ENCODE assay signal across 33 mouse cellular contexts in genomic region chr8:78230721-78231120, GRCm38 (mm10). TPM values are rescaled to one million over a fixed set of nuclear protein-coding genes. Genes with fewer than 3 reads are reported as not detected.
DNase-seq lines count a peak whose midpoint lies in the region; ATAC-seq and TF ChIP-seq lines count a peak whose summit lies in the region.
"Had no signal": no experiment of that assay in that cellular context is flagged by ENCODE, and none has a peak within 500 bp of the region (broad histone marks: within the 10 kb centered on the region; RNA-seq: fewer than 3 reads in every experiment).

No protein-coding gene starts in this region.

- no peak overlapping the region for H3K4me2 ChIP-seq in embryonic facial prominence, embryonic 14.5 days (ENCODE audit: low read depth, low read length)
- no peak overlapping the region for H3K4me2 ChIP-seq in midbrain, embryonic 12.5 days (replicated peaks)
- no peak overlapping the region for H3K4me2 ChIP-seq in midbrain, embryonic 15.5 days
- H3K4me2 ChIP-seq: embryonic facial prominence, embryonic 12.5 days; heart, embryonic 11.5 days; hindbrain, embryonic 15.5 days; kidney, embryonic 15.5 days; limb, embryonic 12.5 days; liver, embryonic 11.5 days; lung, embryonic 15.5 days had no signal

- no peak overlapping the region for H3K4me3 ChIP-seq in embryonic facial prominence, embryonic 14.5 days (ENCODE audit: low read depth, low read length)
- no peak overlapping the region for H3K4me3 ChIP-seq in embryonic facial prominence, embryonic 10.5 days
- no peak overlapping the region for H3K4me3 ChIP-seq in midbrain, embryonic 12.5 days
- no peak overlapping the region for H3K4me3 ChIP-seq in midbrain, embryonic 15.5 days
- H3K4me3 ChIP-seq: embryonic facial prominence, embryonic 12.5 days; forebrain, embryonic 10.5 days; gastrocnemius, adult 2 months; hindbrain, embryonic 15.5 days; kidney, embryonic 15.5 days; limb, embryonic 12.5 days; lung, embryonic 15.5 days had no signal

- 42% methylated on average over 2 of the region's 2 CpGs for WGBS in embryonic facial prominence, embryonic 14.5 days
- WGBS in embryonic facial prominence, embryonic 10.5 days: 66% methylated on average over 2 of the region's 2 CpGs
- WGBS in midbrain, embryonic 12.5 days: 36% methylated on average over 2 of the region's 2 CpGs
- 40% methylated on average over 2 of the region's 2 CpGs for WGBS in midbrain, embryonic 15.5 days

- H3K4me1 ChIP-seq in embryonic facial prominence, embryonic 14.5 days (ENCODE audit: control insufficient read depth, insufficient read depth, low read length): peaks cover 10% of the 10 kb centered on the region; the same call in 1 of the 2 replicates
- H3K4me1 ChIP-seq in embryonic facial prominence, embryonic 10.5 days: no peaks in the 10 kb centered on the region
- H3K4me1 ChIP-seq in midbrain, embryonic 12.5 days: peaks cover 11% of the 10 kb centered on the region
- H3K4me1 ChIP-seq in midbrain, embryonic 15.5 days: no peaks in the 10 kb centered on the region
- H3K4me1 ChIP-seq: embryonic facial prominence, embryonic 12.5 days; kidney, embryonic 15.5 days; limb, embryonic 12.5 days; lung, embryonic 15.5 days had no signal

- DNase-seq in embryonic facial prominence, embryonic 14.5 days (ENCODE audit: low spot score): peak; percentile 39
- no peak for DNase-seq in embryonic facial prominence, embryonic 10.5 days (ENCODE audit: low spot score)
- peak; percentile 35 for DNase-seq in brain, embryonic 14.5 days (ENCODE audit: low read depth)
- peak; percentile 37 for DNase-seq in retina, embryonic 14.5 days (ENCODE audit: low spot score)
- no peak for DNase-seq in adrenal gland, postnatal 10 days
- DNase-seq: adrenal gland, adult 8-10 months; cerebellum, adult 11-12 months; cerebellum, adult 9-11 months; gastrocnemius, adult 2 months; gastrocnemius, postnatal 36 days; heart, adult 18-20 months; heart, postnatal 36 days; kidney, adult 18-20 months; kidney, postnatal 25 days; right cerebral cortex, postnatal 25 days; thymus, postnatal 25 days had no signal

- TF ChIP-seq CTCF in brain, embryonic 14.5 days (IDR thresholded peaks at IDR 0.05; ENCODE audit: borderline replicate concordance, extremely low read depth, insufficient read depth, insufficient read length): no peak

- no peaks in the 10 kb centered on the region for H3K9me3 ChIP-seq in embryonic facial prominence, embryonic 14.5 days (ENCODE audit: control insufficient read depth, low read length)
- H3K9me3 ChIP-seq in embryonic facial prominence, embryonic 10.5 days: no peaks in the 10 kb centered on the region
- no peaks in the 10 kb centered on the region for H3K9me3 ChIP-seq in midbrain, embryonic 12.5 days
- H3K9me3 ChIP-seq in midbrain, embryonic 15.5 days: no peaks in the 10 kb centered on the region
- H3K9me3 ChIP-seq: embryonic facial prominence, embryonic 12.5 days; forebrain, embryonic 10.5 days; G1E; hindbrain, embryonic 15.5 days; kidney, embryonic 15.5 days; limb, embryonic 12.5 days; lung, embryonic 15.5 days had no signal

- H3K36me3 ChIP-seq in embryonic facial prominence, embryonic 14.5 days (ENCODE audit: control insufficient read depth, insufficient read depth, low read length): no peaks in the 10 kb centered on the region
- no peaks in the 10 kb centered on the region for H3K36me3 ChIP-seq in embryonic facial prominence, embryonic 10.5 days (replicated peaks)
- H3K36me3 ChIP-seq in midbrain, embryonic 12.5 days: no peaks in the 10 kb centered on the region
- H3K36me3 ChIP-seq in midbrain, embryonic 15.5 days (replicated peaks): no peaks in the 10 kb centered on the region
- H3K36me3 ChIP-seq: embryonic facial prominence, embryonic 12.5 days; forebrain, embryonic 10.5 days; G1E; hindbrain, embryonic 15.5 days; kidney, embryonic 15.5 days; limb, embryonic 12.5 days; lung, embryonic 15.5 days had no signal

- no peaks in the 10 kb centered on the region for H3K27me3 ChIP-seq in embryonic facial prominence, embryonic 14.5 days (replicated peaks; ENCODE audit: control insufficient read depth, insufficient read depth, low read length)
- H3K27me3 ChIP-seq in embryonic facial prominence, embryonic 10.5 days (replicated peaks; ENCODE audit: low read depth, poor library complexity, severe bottlenecking): no peaks in the 10 kb centered on the region
- H3K27me3 ChIP-seq in midbrain, embryonic 12.5 days: no peaks in the 10 kb centered on the region
- no peaks in the 10 kb centered on the region for H3K27me3 ChIP-seq in midbrain, embryonic 15.5 days (replicated peaks)
- H3K27me3 ChIP-seq: embryonic facial prominence, embryonic 12.5 days; hindbrain, embryonic 15.5 days; kidney, embryonic 15.5 days; limb, embryonic 12.5 days; lung, embryonic 15.5 days had no signal

- no peak overlapping the region for H3K9ac ChIP-seq in embryonic facial prominence, embryonic 14.5 days (ENCODE audit: low read depth, low read length)
- H3K9ac ChIP-seq in midbrain, embryonic 12.5 days (replicated peaks): no peak overlapping the region
- H3K9ac ChIP-seq in midbrain, embryonic 15.5 days: no peak overlapping the region
- H3K9ac ChIP-seq: embryonic facial prominence, embryonic 12.5 days; hindbrain, embryonic 15.5 days; kidney, embryonic 15.5 days; limb, embryonic 12.5 days; lung, embryonic 15.5 days had no signal

- H3K27ac ChIP-seq in embryonic facial prominence, embryonic 14.5 days (replicated peaks; ENCODE audit: low read depth, low read length): no peak overlapping the region
- no peak overlapping the region for H3K27ac ChIP-seq in embryonic facial prominence, embryonic 10.5 days (replicated peaks)
- H3K27ac ChIP-seq in midbrain, embryonic 12.5 days (replicated peaks): no peak overlapping the region
- H3K27ac ChIP-seq in midbrain, embryonic 15.5 days: no peak overlapping the region
- H3K27ac ChIP-seq: embryonic facial prominence, embryonic 12.5 days; forebrain, embryonic 10.5 days; gastrocnemius, adult 2 months; hindbrain, embryonic 15.5 days; kidney, embryonic 15.5 days; limb, embryonic 12.5 days; lung, embryonic 15.5 days had no signal

- no peak; the same call in 1 of the 2 replicates for ATAC-seq in embryonic facial prominence, embryonic 14.5 days (ENCODE audit: low read depth)
- peak; percentile 80 for ATAC-seq in midbrain, embryonic 12.5 days (ENCODE audit: low FRiP score, low read depth)
- ATAC-seq in midbrain, embryonic 15.5 days (replicated peaks): no peak
- ATAC-seq: forebrain, embryonic 16.5 days had no signal

- no peak for TF ChIP-seq POLR2A in brain, embryonic 14.5 days (IDR thresholded peaks at IDR 0.05; ENCODE audit: borderline replicate concordance, extremely low read depth, insufficient read depth, insufficient read length, poor library complexity, severe bottlenecking)

RNA-seq across cellular contexts. Expression of gene Ttc29, which starts 17.6 kb away (rescaled TPM):
- polyA plus RNA-seq in embryonic facial prominence, embryonic 14.5 days (2014; fragmentation: Nextera tagmentation; extraction: Ambion mirVana): 0.22 and 2.2 TPM in 2 replicates
- polyA plus RNA-seq in embryonic facial prominence, embryonic 10.5 days (2016; fragmentation: Nextera tagmentation; extraction: Ambion mirVana): 0.19 TPM in 1 of 2 replicates, not detected in the other
- polyA plus RNA-seq in midbrain, embryonic 12.5 days (2016; fragmentation: Nextera tagmentation; extraction: Ambion mirVana): 0.14 TPM in 1 of 2 replicates, not detected in the other
- 0.98 TPM in 2 replicates for polyA plus RNA-seq in midbrain, embryonic 15.5 days (2015; fragmentation: Nextera tagmentation; extraction: Ambion mirVana)
- polyA plus RNA-seq in brain, embryonic 14.5 days (2012; rRNA removed): 0.53 and 0.59 TPM in 2 replicates
- not detected for total RNA-seq in adrenal gland, postnatal 10 days (2021)
- total RNA-seq: adrenal gland, adult 8-10 months; gastrocnemius, adult 2 months; gastrocnemius, postnatal 36 days; heart, postnatal 36 days; left cerebral cortex, adult 18-20 months; left cerebral cortex, postnatal 14 days; megakaryocyte progenitor cell, adult 5-6 weeks had no signal
- polyA plus RNA-seq: embryonic facial prominence, embryonic 12.5 days; heart, embryonic 11.5 days; intestine, embryonic 14.5 days; kidney, embryonic 15.5 days; limb, embryonic 12.5 days; liver, embryonic 11.5 days; liver, embryonic 16.5 days had no signal

Comparison
In these comparisons a context has a peak if more than half of its experiments do, and no peak if none do; other contexts are left out.
1. DNase-seq: peak in embryonic facial prominence, embryonic 14.5 days (single experiment), brain, embryonic 14.5 days (single experiment) and retina, embryonic 14.5 days (single experiment); none in embryonic facial prominence, embryonic 10.5 days (single experiment) and adrenal gland, postnatal 10 days (single experiment).